Mouse (Mus musculus) kidney, adult 2 months (tissue): ENCODE results near the gene Slc35a3. TPM values are rescaled to one million over a fixed set of nuclear protein-coding genes. Genes with fewer than 3 reads are reported as not detected.
"Not testable (repeated sequence)": the region's sequence is repeated elsewhere in the genome, so short reads cannot be mapped to it uniquely, and the experiment has no call there.

Source experiments
- DNase-seq: peaks from one replicate; pipeline ENCODE4 v3.0.0; 2021
- H3K27ac ChIP-seq: fragments of 200-500 bp; 2 replicates; pipeline ENCODE4 v1.5.1; 2012; ENCODE audit warnings: low read depth, low read length, control low read depth, inconsistent platforms; ENCODE audit not compliant: insufficient read depth
- H3K27me3 ChIP-seq: fragments of 200-500 bp; replicated peaks from 2 replicates; pipeline ENCODE4 v1.6.1; 2012; ENCODE audit warnings: mild to moderate bottlenecking, moderate library complexity, low read length, inconsistent platforms; ENCODE audit not compliant: control insufficient read depth, insufficient read depth
- H3K36me3 ChIP-seq: fragments of 200-500 bp; 2 replicates; pipeline ENCODE4 v1.6.1; 2012; ENCODE audit warnings: mild to moderate bottlenecking, moderate library complexity, low read length, inconsistent platforms; ENCODE audit not compliant: control insufficient read depth, insufficient read depth
- H3K4me1 ChIP-seq: fragments of 200-500 bp; 2 replicates; pipeline ENCODE4 v1.6.1; 2011; ENCODE audit warnings: low read length; ENCODE audit not compliant: control insufficient read depth, insufficient read depth
- H3K4me3 ChIP-seq: fragments of 200-500 bp; 2 replicates; pipeline ENCODE4 v1.5.1; 2011; ENCODE audit warnings: mild to moderate bottlenecking, low read depth, low read length, control low read depth; ENCODE audit not compliant: insufficient read depth
- CTCF ChIP-seq: fragments of 200-500 bp; conservative IDR thresholded peaks from 2 replicates; pipeline ENCODE4 v1.5.1; 2011; ENCODE audit warnings: low read depth, mild to moderate bottlenecking, control low read depth, low read length, moderate library complexity, mixed read lengths; ENCODE audit not compliant: insufficient read depth, insufficient read length
- POLR2A ChIP-seq: fragments of 200-500 bp; IDR thresholded peaks from one replicate; pipeline ENCODE4 v1.6.1; 2011; ENCODE audit warnings: low read depth, low read length, control low read depth
- WGBS: fragments of 180-500 bp; shearing (Covaris S2); methylation state at CpG from one replicate; pipeline ENCODE4 v1.1.7; 2018; 5-methylcytosine and 5-hydroxymethylcytosine counted together
- polyA plus RNA-seq: library from polyadenylated mRNA; depleted of rRNA; stranded (reverse); fragments of >200 nt; gene quantifications from 2 replicates; pipeline ENCODE4 v1.2.3, GENCODE M21; 2012; rRNA removed

Gene Slc35a3
- polyA plus RNA-seq: 15.7 and 17.5 TPM in 2 replicates

DNA sequence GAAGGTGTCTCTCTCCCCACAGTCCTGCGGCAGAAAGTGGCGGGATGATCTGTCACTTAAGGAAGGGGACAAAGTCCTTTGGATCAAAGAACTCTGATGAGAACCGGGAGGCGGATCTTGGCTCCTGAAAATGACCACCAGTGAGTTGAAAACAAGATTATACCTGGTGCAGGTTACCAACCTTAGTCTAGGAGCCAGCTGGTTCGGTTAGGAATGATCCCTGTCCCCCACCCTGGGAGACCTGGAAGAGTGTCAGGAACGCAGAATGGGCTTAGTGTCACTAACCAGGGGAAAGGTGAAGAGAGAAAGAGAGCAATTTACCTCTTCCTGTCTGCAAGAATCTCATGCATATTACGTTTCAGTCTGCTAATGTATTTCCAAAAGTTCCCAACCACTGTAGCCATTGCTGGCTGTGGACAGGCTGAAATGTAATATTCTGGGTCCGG is at the start of gene Slc35a3:
Gene Slc35a3, minus strand, starts transcription at position 396 of the 446 bp plus-strand sequence.
- WGBS: 1% methylated on average over 8 of the region's 8 CpGs
- peak; percentile 89 for DNase-seq
- H3K27ac ChIP-seq: peak within 1 kb of the TSS; percentile 93
- peak within 1 kb of the TSS; percentile 93 for H3K4me3 ChIP-seq
- H3K36me3 ChIP-seq: no peaks in the 10 kb centered on the region
- H3K4me1 ChIP-seq: peaks cover 14% of the 10 kb centered on the region; the same call in 1 of the 2 replicates
- H3K27me3 ChIP-seq: no peaks in the 10 kb centered on the region
- TF ChIP-seq POLR2A (no peak), CTCF (no peak)

DNA sequence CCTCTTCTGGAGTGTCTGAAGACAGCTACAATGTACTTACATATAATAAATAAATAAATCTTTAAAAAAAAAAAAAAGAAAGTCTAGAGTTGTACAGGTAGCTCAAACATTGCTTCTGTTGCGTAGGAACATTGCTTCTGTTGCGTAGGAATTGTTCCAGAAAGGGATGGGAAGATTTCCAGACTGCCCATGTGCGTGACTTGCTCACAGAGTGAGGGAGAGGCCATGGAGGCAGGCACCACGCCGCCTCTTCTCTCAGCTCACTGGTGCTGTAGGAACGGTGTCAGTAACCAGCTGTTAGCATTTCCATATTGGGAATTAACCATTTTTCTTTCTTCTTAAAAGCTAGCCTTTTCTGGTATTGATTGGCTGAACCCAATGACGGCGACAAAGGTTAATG is 40.2 kb upstream of the Slc35a3 start:
- H3K4me1 ChIP-seq: no peaks in the 10 kb centered on the region
- H3K27ac ChIP-seq: no peak overlapping the region
- 91% methylated on average over 8 of the region's 8 CpGs for WGBS
- no peak for DNase-seq
- H3K4me3 ChIP-seq: no peak overlapping the region
- TF ChIP-seq CTCF (no peak), POLR2A (no peak)
- H3K27me3 ChIP-seq: no peaks in the 10 kb centered on the region
- peaks cover 2% of the 10 kb centered on the region for H3K36me3 ChIP-seq

DNA sequence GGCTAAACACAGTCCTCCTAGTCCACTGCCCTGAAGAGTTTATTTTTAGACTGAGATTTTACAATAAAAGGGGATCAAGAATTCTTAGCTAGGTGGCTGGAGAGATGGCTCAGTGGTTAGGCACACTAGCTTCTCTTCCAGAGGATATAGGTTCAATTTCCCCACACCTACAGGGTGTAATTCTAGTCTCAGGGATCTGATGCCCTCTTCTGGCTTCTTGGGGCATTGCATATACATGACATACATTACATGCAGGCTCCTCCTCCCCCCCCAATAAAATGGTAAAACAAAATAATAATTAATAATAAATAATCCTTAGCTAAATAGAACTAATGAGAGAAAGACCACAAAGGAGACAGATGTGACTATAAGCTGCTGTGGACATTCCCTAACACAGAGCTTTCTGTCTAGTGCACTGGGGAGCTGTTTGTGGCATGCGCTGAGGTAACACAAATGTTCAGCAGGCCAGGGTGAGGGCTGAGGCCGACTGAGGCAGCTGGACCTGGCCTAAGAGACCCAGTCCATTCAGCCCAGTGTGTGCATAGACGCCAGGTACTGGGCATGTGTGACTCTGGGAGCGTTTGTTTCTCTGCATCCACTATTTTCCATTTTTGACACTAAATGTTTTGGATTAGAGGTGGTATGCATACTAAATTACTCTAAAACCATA is 38.7 kb upstream of the Slc35a3 start:
- Histone ChIP-seq H3K4me3 (no peak overlapping the region), H3K36me3 (peaks cover 2% of the 10 kb centered on the region), H3K4me1 (no peaks in the 10 kb centered on the region), H3K27me3 (no peaks in the 10 kb centered on the region), H3K27ac (no peak overlapping the region)
- TF ChIP-seq CTCF: peak; percentile 24; the same call in 1 of the 2 replicates
- no peak for TF ChIP-seq POLR2A
- 83% methylated on average over 4 of the region's 4 CpGs for WGBS
- DNase-seq: peak; percentile 53

DNA sequence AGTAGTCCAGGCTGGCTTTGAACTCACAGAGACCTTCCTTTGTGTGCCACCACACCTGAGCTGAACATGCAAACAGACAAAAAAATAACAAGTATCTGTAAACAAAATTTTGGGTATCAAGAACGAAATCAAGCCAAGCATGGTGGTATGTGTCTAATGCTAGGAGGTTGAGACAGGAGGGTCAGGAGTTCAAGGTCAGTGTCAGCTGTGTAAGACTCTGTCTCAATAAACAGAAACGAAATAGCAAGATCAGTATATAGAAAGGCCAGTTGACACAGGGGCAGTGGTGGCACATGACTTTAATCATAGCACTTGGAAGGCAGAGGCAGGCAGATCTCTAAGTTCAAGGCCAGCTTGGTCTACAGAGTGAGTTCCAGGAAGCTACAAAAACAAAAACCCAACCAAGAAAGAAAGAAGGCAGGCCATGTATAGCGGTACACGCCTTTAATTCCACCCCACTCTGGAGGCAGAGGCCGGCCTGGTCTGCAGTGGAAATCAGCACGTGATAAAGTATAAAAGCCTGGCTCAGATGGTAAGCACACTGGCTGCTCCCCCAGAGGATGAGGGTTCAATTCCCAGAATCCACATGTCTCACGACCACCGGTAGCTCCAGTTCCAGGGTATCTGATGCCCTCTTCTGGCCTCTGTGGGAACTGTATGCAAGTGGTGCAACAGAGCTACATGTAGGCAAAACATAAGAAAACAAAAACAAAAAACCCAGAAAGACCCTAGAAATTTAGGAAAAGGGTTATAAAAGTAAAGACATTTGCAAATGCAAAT is 36.0 kb upstream of the Slc35a3 start:
- peaks cover 5% of the 10 kb centered on the region for H3K36me3 ChIP-seq
- no peak overlapping the region for H3K27ac ChIP-seq
- peak; percentile 60 for TF ChIP-seq CTCF
- no peak for TF ChIP-seq POLR2A
- no peaks in the 10 kb centered on the region for H3K4me1 ChIP-seq
- WGBS: 64% methylated on average over 8 of the region's 8 CpGs
- DNase-seq: peak; percentile 50
- H3K27me3 ChIP-seq: no peaks in the 10 kb centered on the region
- no peak overlapping the region for H3K4me3 ChIP-seq

DNA sequence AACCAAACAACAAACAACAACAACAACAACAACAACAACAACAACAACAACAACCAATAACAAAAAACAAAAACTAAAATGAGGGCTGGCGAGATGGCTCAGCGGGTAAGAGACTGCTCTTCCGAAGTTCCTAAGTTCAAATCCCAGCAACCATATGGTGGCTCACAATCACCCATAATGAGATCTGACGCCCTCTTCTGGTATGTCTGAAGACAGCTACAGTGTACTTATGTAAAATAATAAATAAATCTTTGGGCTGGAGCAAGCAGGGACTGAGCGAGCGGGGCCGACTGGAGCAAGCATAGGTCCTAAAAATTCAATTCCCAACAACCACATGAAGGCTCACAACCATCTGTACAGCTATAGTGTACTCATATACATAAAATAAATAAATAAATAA is 35.0 kb upstream of the Slc35a3 start:
- H3K4me3 ChIP-seq, H3K4me1 ChIP-seq, DNase-seq, H3K27ac ChIP-seq, H3K36me3 ChIP-seq, H3K27me3 ChIP-seq: not testable (repeated sequence)
- WGBS: 91% methylated on average over 7 of the region's 7 CpGs

DNA sequence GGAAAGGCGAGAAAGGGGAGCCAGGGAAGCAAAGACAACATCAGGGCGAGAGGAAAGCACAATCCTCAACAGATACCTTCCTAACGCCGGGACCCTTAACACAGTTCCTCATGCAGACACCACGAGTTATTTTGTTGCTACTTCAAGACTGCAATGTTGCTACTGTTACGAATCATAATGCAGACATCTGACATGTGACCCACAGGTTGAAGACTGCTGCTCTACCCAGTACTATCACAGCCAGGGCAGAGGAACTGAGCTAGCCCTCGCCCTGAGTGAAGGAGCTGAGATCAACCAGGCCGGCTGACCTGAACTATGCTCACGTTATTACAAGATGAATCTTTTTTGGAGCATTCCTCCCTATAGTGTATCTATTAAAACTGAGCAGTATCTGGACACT is 28.3 kb upstream of the Slc35a3 start:
- Histone ChIP-seq H3K4me3 (no peak overlapping the region), H3K4me1 (no peaks in the 10 kb centered on the region), H3K36me3 (peaks cover 2% of the 10 kb centered on the region), H3K27ac (no peak overlapping the region), H3K27me3 (no peaks in the 10 kb centered on the region)
- 75% methylated on average over 9 of the region's 9 CpGs for WGBS
- TF ChIP-seq POLR2A: no peak
- TF ChIP-seq CTCF: no peak
- DNase-seq: no peak

DNA sequence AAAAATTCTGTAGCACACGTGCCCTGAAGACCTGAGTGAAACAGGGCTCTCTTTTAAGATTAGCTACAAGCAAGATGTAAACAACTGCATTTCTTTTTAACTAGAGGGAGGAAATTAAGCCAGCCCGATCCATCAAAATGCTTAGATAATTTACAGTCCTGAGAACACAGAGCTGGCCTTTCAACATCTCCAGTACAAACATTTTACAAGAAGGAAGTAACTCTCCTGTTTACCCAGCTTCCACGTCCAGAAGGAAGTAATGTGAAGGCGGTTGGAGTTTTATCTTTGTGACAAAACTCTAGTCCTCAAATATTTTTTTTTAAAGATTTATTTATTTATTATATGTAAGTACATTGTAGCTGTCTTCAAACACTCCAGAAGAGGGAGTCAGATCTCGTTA is 27.5 kb upstream of the Slc35a3 start:
- WGBS: 53% methylated on average over 5 of the region's 5 CpGs
- DNase-seq: no peak
- no peak overlapping the region for H3K4me3 ChIP-seq
- H3K36me3 ChIP-seq: peaks cover 1% of the 10 kb centered on the region
- no peaks in the 10 kb centered on the region for H3K27me3 ChIP-seq
- TF ChIP-seq CTCF (no peak), POLR2A (no peak)
- no peak overlapping the region for H3K27ac ChIP-seq
- no peaks in the 10 kb centered on the region for H3K4me1 ChIP-seq
